Mouse (Mus musculus): ENCODE data around the gene Nrde2.

- TF ChIP-seq POLR2A (IDR thresholded peaks at IDR 0.05; ENCODE audit: extremely low read depth, insufficient read depth, low read length), result no peak
- TF ChIP-seq CTCF (IDR thresholded peaks at IDR 0.05; ENCODE audit: low read depth, low read length), result no peak
These were observed 66.4 kb downstream of the Nrde2 start for GRCm38 (mm10) chr12:100093046-100093445.
